Mouse (Mus musculus): ENCODE data around the gene Bnc1.

The Bnc1 gene

GRCm38 (mm10) chr7:81992131-81993061 is at the start of gene Bnc1:
Gene Bnc1, minus strand, starts transcription at chr7:81992292.
- DNase-seq (ENCODE audit: low read depth, low spot score) = no peak

- no peak for DNase-seq (ENCODE audit: low read depth, low spot score)
Observed at GRCm38 (mm10) chr7:82033347-82033746, 41.3 kb upstream of the Bnc1 start.

GRCm38 (mm10) chr7:82029666-82030065 is 37.6 kb upstream of the Bnc1 start:
- DNase-seq (ENCODE audit: low read depth, low spot score) = peak; percentile 17

- DNase-seq (ENCODE audit: low read depth, low spot score) = no peak
Observed at GRCm38 (mm10) chr7:82025802-82026201, 33.7 kb upstream of the Bnc1 start.

GRCm38 (mm10) chr7:82023676-82024075 is 31.6 kb upstream of the Bnc1 start:
- no peak for DNase-seq (ENCODE audit: low read depth, low spot score)

- no peak for DNase-seq (ENCODE audit: low read depth, low spot score)
Observed at GRCm38 (mm10) chr7:82022404-82022803, 30.3 kb upstream of the Bnc1 start.

- no peak for DNase-seq (ENCODE audit: low read depth, low spot score)
Observed at GRCm38 (mm10) chr7:82018031-82018430, 25.9 kb upstream of the Bnc1 start.

- DNase-seq (ENCODE audit: low read depth, low spot score) = no peak
Observed at GRCm38 (mm10) chr7:82016751-82017710, 24.9 kb upstream of the Bnc1 start.

GRCm38 (mm10) chr7:82012472-82012871 is 20.4 kb upstream of the Bnc1 start:
- peak; percentile 79 for DNase-seq (ENCODE audit: low read depth, low spot score)

- DNase-seq (ENCODE audit: low read depth, low spot score) = no peak
Observed at GRCm38 (mm10) chr7:82011534-82012401, 19.7 kb upstream of the Bnc1 start.

- no peak for DNase-seq (ENCODE audit: low read depth, low spot score)
Observed at GRCm38 (mm10) chr7:82007151-82007550, 15.1 kb upstream of the Bnc1 start.

- no peak for DNase-seq (ENCODE audit: low read depth, low spot score)
Observed at GRCm38 (mm10) chr7:82004228-82004627, 12.1 kb upstream of the Bnc1 start.

- DNase-seq (ENCODE audit: low read depth, low spot score) = peak; percentile 61
Observed at GRCm38 (mm10) chr7:81999816-82000215, 7.7 kb upstream of the Bnc1 start.

- DNase-seq (ENCODE audit: low read depth, low spot score) = peak; percentile 52
Observed at GRCm38 (mm10) chr7:81999372-81999771, 7.3 kb upstream of the Bnc1 start.

- peak; percentile 46 for DNase-seq (ENCODE audit: low read depth, low spot score)
Observed at GRCm38 (mm10) chr7:81995975-81996374, 3.9 kb upstream of the Bnc1 start.

- DNase-seq (ENCODE audit: low read depth, low spot score) = no peak
Observed at GRCm38 (mm10) chr7:81995126-81995525, 3.0 kb upstream of the Bnc1 start.

- no peak for DNase-seq (ENCODE audit: low read depth, low spot score)
Observed at GRCm38 (mm10) chr7:81993140-81993539, 1.0 kb upstream of the Bnc1 start.

- no peak for DNase-seq (ENCODE audit: low read depth, low spot score)
Observed at GRCm38 (mm10) chr7:81991611-81992061, 456 bp downstream of the Bnc1 start.

GRCm38 (mm10) chr7:81991116-81991515 is 976 bp downstream of the Bnc1 start:
- no peak for DNase-seq (ENCODE audit: low read depth, low spot score)

- no peak for DNase-seq (ENCODE audit: low read depth, low spot score)
Observed at GRCm38 (mm10) chr7:81983651-81984050, 8.4 kb downstream of the Bnc1 start.

GRCm38 (mm10) chr7:81978304-81978703 is 13.8 kb downstream of the Bnc1 start:
- DNase-seq (ENCODE audit: low read depth, low spot score) = no peak
